Mouse (Mus musculus): ENCODE measurements around the gene Olfr743.
"Not testable (repeated sequence)": the region's sequence is repeated elsewhere in the genome, so short reads cannot be mapped to it uniquely, and the experiment has no call there.

Gene Olfr743

GRCm38 (mm10) chr14:50521539-50521938 lies at the start of gene Olfr743:
Gene Olfr743 (plus strand): TSS chr14:50521839.
- no peak for DNase-seq (ENCODE audit: low spot score in 2 of 2)

GRCm38 (mm10) chr14:50472438-50472837 lies 49.2 kb upstream of the Olfr743 start, which contains the start of gene Olfr741:
Gene Olfr741 (plus strand): TSS chr14:50472738.
- DNase-seq (ENCODE audit: low spot score in 2 of 2): no peak

GRCm38 (mm10) chr14:50478406-50478805 lies 43.2 kb upstream of the Olfr743 start:
- no peak for DNase-seq (ENCODE audit: low spot score in 2 of 2)

GRCm38 (mm10) chr14:50503300-50503699 lies 18.3 kb upstream of the Olfr743 start, which contains the start of gene Olfr742:
Gene Olfr742 (plus strand): TSS chr14:50503600.
- DNase-seq (ENCODE audit: low spot score in 2 of 2): no peak

- no peak for DNase-seq (ENCODE audit: low spot score in 2 of 2)
Measured at GRCm38 (mm10) chr14:50552734-50553133, 31.1 kb downstream of the Olfr743 start.

GRCm38 (mm10) chr14:50573056-50573455 lies 51.4 kb downstream of the Olfr743 start:
- DNase-seq (ENCODE audit: low spot score in 2 of 2): not testable (repeated sequence)
